Mouse (Mus musculus) heart, embryonic 11.5 days (tissue): ENCODE measurements around the gene Ccl9. TPM values are rescaled to one million over a fixed set of nuclear protein-coding genes. Genes with fewer than 3 reads are reported as not detected.

Source experiments
- ATAC-seq: fragments of 200-750 bp; cut with Nextera tagmentation; replicated peaks from 2 replicates; pipeline ENCODE4 v1.8.0; 2017; ENCODE audit warnings: moderate library complexity; ENCODE audit not compliant: insufficient number of reproducible peaks, low FRiP score, low TSS enrichment
- H3K27ac ChIP-seq: fragments of 300-500 bp; sonication (generic); 2 replicates; pipeline ENCODE4 v1.5.1; 2014; ENCODE audit warnings: mild to moderate bottlenecking, low read depth, low read length
- H3K27me3 ChIP-seq: fragments of 300-500 bp; sonication (generic); 2 replicates; pipeline ENCODE4 v1.6.1; 2014; ENCODE audit warnings: mild to moderate bottlenecking, low read length, mixed read lengths; ENCODE audit not compliant: control insufficient read depth, insufficient read depth
- H3K36me3 ChIP-seq: fragments of 300-500 bp; sonication (generic); 2 replicates; pipeline ENCODE4 v1.6.1; 2014; ENCODE audit warnings: mild to moderate bottlenecking, low read length, moderate library complexity, mixed read lengths; ENCODE audit not compliant: control insufficient read depth, insufficient read depth
- H3K4me1 ChIP-seq: fragments of 300-500 bp; sonication (generic); 2 replicates; pipeline ENCODE4 v1.6.1; 2014; ENCODE audit warnings: low read length; ENCODE audit not compliant: control insufficient read depth, insufficient read depth
- H3K4me2 ChIP-seq: fragments of 300-500 bp; sonication (generic); 2 replicates; pipeline ENCODE4 v1.6.1; 2014; ENCODE audit warnings: mild to moderate bottlenecking, moderate library complexity
- H3K4me3 ChIP-seq: fragments of 300-500 bp; sonication (generic); 2 replicates; pipeline ENCODE4 v1.5.1; 2014; ENCODE audit warnings: low read depth, low read length
- H3K9ac ChIP-seq: fragments of 300-500 bp; sonication (generic); 2 replicates; pipeline ENCODE4 v1.6.1; 2014; ENCODE audit warnings: mild to moderate bottlenecking, low read depth, low read length, moderate library complexity
- H3K9me3 ChIP-seq: fragments of 300-500 bp; sonication (generic); replicated peaks from 2 replicates; pipeline ENCODE4 v1.6.1; 2016; ENCODE audit warnings: low read length; ENCODE audit not compliant: control insufficient read depth
- WGBS: fragments of 180-500 bp; shearing (Covaris S2); extraction: QIAGEN DNeasy Blood & Tissue Kit; methylation state at CpG from one replicate; pipeline ENCODE4 v1.1.7; 2014; ENCODE audit not compliant: insufficient replicate concordance; 5-methylcytosine and 5-hydroxymethylcytosine counted together
- polyA plus RNA-seq: library from polyadenylated mRNA; unstranded; fragments of >200 nt; fragmentation: Nextera tagmentation; extraction: Ambion mirVana; gene quantifications from 2 replicates; pipeline ENCODE4 v1.2.1, GENCODE M21; 2014

Gene Ccl9
- polyA plus RNA-seq, 1 experiment from 2014 or later = 1.2 TPM

GRCm38 (mm10) chr11:83572223-83572622, 6.2 kb downstream of the Ccl9 start:
- Histone ChIP-seq H3K9ac (no peak overlapping the region), H3K27ac (no peak overlapping the region), H3K4me3 (no peak overlapping the region), H3K4me1 (no peaks in the 10 kb centered on the region), H3K27me3 (no peaks in the 10 kb centered on the region), H3K4me2 (no peak overlapping the region), H3K9me3 (no peaks in the 10 kb centered on the region), H3K36me3 (no peaks in the 10 kb centered on the region)
- no peak for ATAC-seq
- WGBS = 81% methylated on average over 8 of the region's 8 CpGs

GRCm38 (mm10) chr11:83570189-83570588, 8.2 kb downstream of the Ccl9 start:
- Histone ChIP-seq H3K27ac (no peak overlapping the region), H3K9ac (no peak overlapping the region), H3K36me3 (no peaks in the 10 kb centered on the region), H3K9me3 (no peaks in the 10 kb centered on the region), H3K27me3 (no peaks in the 10 kb centered on the region), H3K4me2 (no peak overlapping the region), H3K4me1 (no peaks in the 10 kb centered on the region), H3K4me3 (no peak overlapping the region)
- WGBS = 85% methylated on average over 2 of the region's 2 CpGs
- no peak for ATAC-seq

GRCm38 (mm10) chr11:83569249-83569648, 9.2 kb downstream of the Ccl9 start:
- no peak overlapping the region for H3K4me3 ChIP-seq
- H3K27me3 ChIP-seq = no peaks in the 10 kb centered on the region
- H3K27ac ChIP-seq = no peak overlapping the region
- no peaks in the 10 kb centered on the region for H3K36me3 ChIP-seq
- no peaks in the 10 kb centered on the region for H3K4me1 ChIP-seq
- 82% methylated on average over 7 of the region's 7 CpGs for WGBS
- H3K9ac ChIP-seq = no peak overlapping the region
- ATAC-seq = no peak
- H3K9me3 ChIP-seq = no peaks in the 10 kb centered on the region
- H3K4me2 ChIP-seq = no peak overlapping the region

- Histone ChIP-seq H3K27ac (no peak overlapping the region), H3K27me3 (no peaks in the 10 kb centered on the region), H3K4me3 (no peak overlapping the region), H3K4me2 (no peak overlapping the region), H3K36me3 (no peaks in the 10 kb centered on the region), H3K9ac (no peak overlapping the region), H3K9me3 (no peaks in the 10 kb centered on the region), H3K4me1 (no peaks in the 10 kb centered on the region)
- no peak for ATAC-seq
- 80% methylated on average over 3 of the region's 3 CpGs for WGBS
These were observed 9.7 kb downstream of the Ccl9 start for GRCm38 (mm10) chr11:83568786-83569185.

- Histone ChIP-seq H3K36me3 (no peaks in the 10 kb centered on the region), H3K27me3 (no peaks in the 10 kb centered on the region), H3K9ac (no peak overlapping the region), H3K4me2 (no peak overlapping the region), H3K9me3 (no peaks in the 10 kb centered on the region), H3K4me3 (no peak overlapping the region), H3K4me1 (no peaks in the 10 kb centered on the region), H3K27ac (no peak overlapping the region)
- ATAC-seq = no peak
- 83% methylated on average over 9 of the region's 9 CpGs for WGBS
These were observed 10.4 kb downstream of the Ccl9 start for GRCm38 (mm10) chr11:83568061-83568460.

GRCm38 (mm10) chr11:83567311-83567710, 11.1 kb downstream of the Ccl9 start:
- H3K9me3 ChIP-seq = no peaks in the 10 kb centered on the region
- no peak for ATAC-seq
- 54% methylated on average over 7 of the region's 7 CpGs for WGBS
- no peak overlapping the region for H3K27ac ChIP-seq
- no peak overlapping the region for H3K4me3 ChIP-seq
- no peak overlapping the region for H3K9ac ChIP-seq
- H3K4me1 ChIP-seq = no peaks in the 10 kb centered on the region
- H3K27me3 ChIP-seq = no peaks in the 10 kb centered on the region
- H3K36me3 ChIP-seq = no peaks in the 10 kb centered on the region
- no peak overlapping the region for H3K4me2 ChIP-seq

- ATAC-seq = no peak
- H3K4me2 ChIP-seq = no peak overlapping the region
- no peak overlapping the region for H3K9ac ChIP-seq
- no peaks in the 10 kb centered on the region for H3K27me3 ChIP-seq
- no peaks in the 10 kb centered on the region for H3K36me3 ChIP-seq
- no peaks in the 10 kb centered on the region for H3K4me1 ChIP-seq
- no peak overlapping the region for H3K4me3 ChIP-seq
- H3K27ac ChIP-seq = no peak overlapping the region
- no peaks in the 10 kb centered on the region for H3K9me3 ChIP-seq
These were observed 11.8 kb downstream of the Ccl9 start for GRCm38 (mm10) chr11:83566617-83567016.

DNA sequence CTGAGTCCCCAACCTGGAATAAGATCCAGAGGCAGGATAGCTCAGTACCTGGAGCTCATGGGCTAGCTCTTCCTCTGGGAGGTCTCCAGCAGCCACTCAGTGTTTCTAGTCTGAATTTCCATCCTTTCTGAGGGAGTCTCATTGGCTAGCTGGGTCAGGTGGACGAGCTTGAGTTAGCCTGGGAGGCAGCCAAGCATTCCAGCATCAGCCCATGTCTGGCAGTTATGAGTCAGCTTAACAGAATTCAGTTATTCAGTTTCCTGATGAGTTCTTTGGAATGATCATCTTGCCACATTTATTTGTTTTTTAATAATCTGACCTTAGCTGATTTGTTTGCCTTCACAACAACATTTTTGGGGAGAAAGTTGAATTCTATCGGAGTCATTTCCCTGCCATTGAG, 14.7 kb downstream of the Ccl9 start:
- Histone ChIP-seq H3K4me2 (no peak overlapping the region), H3K27me3 (no peaks in the 10 kb centered on the region), H3K9ac (no peak overlapping the region), H3K36me3 (no peaks in the 10 kb centered on the region), H3K9me3 (no peaks in the 10 kb centered on the region), H3K27ac (no peak overlapping the region), H3K4me3 (no peak overlapping the region), H3K4me1 (no peaks in the 10 kb centered on the region)
- 71% methylated on average over 2 of the region's 2 CpGs for WGBS
- no peak for ATAC-seq

DNA sequence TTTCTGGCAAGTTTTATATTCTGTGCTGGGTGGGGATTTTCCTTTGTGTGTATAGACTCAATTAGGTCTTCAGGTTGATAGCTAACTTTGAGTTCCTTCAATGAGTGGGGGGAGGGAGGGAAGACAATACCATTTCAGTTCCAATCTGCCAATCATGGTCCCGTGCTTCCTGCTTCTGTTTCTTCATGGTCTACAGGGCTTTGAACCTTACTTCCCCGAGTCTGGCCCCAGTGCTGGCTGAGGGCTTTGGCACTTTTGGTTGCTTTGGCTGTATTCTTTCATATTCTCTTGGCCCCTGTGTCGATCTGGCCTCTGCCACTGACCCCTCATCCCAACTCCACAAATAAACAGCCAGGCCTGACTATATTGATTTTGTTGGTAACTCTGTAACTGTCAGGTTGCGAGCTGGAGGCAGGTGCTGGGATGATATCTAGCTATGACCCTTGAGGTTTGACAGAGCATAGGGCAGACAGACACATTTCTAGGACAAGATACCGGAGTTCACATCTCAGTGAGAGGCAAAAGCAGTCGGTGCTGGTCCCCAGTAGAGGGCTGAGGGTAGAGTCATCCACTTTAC, 16.0 kb downstream of the Ccl9 start:
- no peak overlapping the region for H3K4me3 ChIP-seq
- no peak overlapping the region for H3K4me2 ChIP-seq
- no peak overlapping the region for H3K27ac ChIP-seq
- H3K27me3 ChIP-seq = no peaks in the 10 kb centered on the region
- no peak for ATAC-seq
- H3K4me1 ChIP-seq = no peaks in the 10 kb centered on the region
- H3K36me3 ChIP-seq = no peaks in the 10 kb centered on the region
- no peaks in the 10 kb centered on the region for H3K9me3 ChIP-seq
- no peak overlapping the region for H3K9ac ChIP-seq
- 71% methylated on average over 6 of the region's 6 CpGs for WGBS
